Comparison of ENCODE assay signal across 8 mouse cellular contexts in genomic region chr11:25644767-25645622, GRCm38 (mm10).
DNase-seq lines count a peak whose midpoint lies in the region; ATAC-seq and TF ChIP-seq lines count a peak whose summit lies in the region.

No protein-coding gene starts in this region.

- no peak for TF ChIP-seq POLR2A in limb, embryonic 14.5 days (IDR thresholded peaks at IDR 0.05; ENCODE audit: borderline replicate concordance, extremely low read depth, insufficient read depth, insufficient read length)

- H3K9me3 ChIP-seq in embryonic facial prominence, embryonic 13.5 days: no peaks in the 10 kb centered on the region
- no peaks in the 10 kb centered on the region for H3K9me3 ChIP-seq in kidney, embryonic 15.5 days (replicated peaks)
- H3K9me3 ChIP-seq in limb, embryonic 14.5 days (ENCODE audit: control insufficient read depth, low read length): no peaks in the 10 kb centered on the region

- 30% methylated on average over 22 of the region's 22 CpGs for WGBS in embryonic facial prominence, embryonic 13.5 days
- 59% methylated on average over 22 of the region's 22 CpGs for WGBS in kidney, embryonic 15.5 days
- WGBS in limb, embryonic 14.5 days: 37% methylated on average over 22 of the region's 22 CpGs

- DNase-seq in gastrocnemius, postnatal 10 days: peak; percentile 3
- no peak for DNase-seq in gastrocnemius, postnatal 25 days
- DNase-seq in limb, embryonic 14.5 days (ENCODE audit: low spot score): no peak
- no peak for DNase-seq in T-cell, adult 2 months (ENCODE audit: low spot score)
- DNase-seq in spleen, adult 18-20 months: no peak

- H3K4me2 ChIP-seq in embryonic facial prominence, embryonic 13.5 days: peak overlapping the region; percentile 57
- H3K4me2 ChIP-seq in kidney, embryonic 15.5 days: peak overlapping the region; percentile 19; the same call in 1 of the 2 replicates
- peak overlapping the region; percentile 44 for H3K4me2 ChIP-seq in limb, embryonic 14.5 days (replicated peaks; ENCODE audit: low read depth, low read length, severe bottlenecking)

- H3K4me3 ChIP-seq in embryonic facial prominence, embryonic 13.5 days: peak overlapping the region; percentile 32
- no peak overlapping the region for H3K4me3 ChIP-seq in kidney, embryonic 15.5 days (replicated peaks)
- peak overlapping the region; percentile 23 for H3K4me3 ChIP-seq in limb, embryonic 14.5 days (replicated peaks; ENCODE audit: low read length)

- ATAC-seq in embryonic facial prominence, embryonic 13.5 days (ENCODE audit: insufficient number of reproducible peaks, insufficient read depth, low FRiP score, low TSS enrichment, low read depth): no peak
- ATAC-seq in kidney, embryonic 15.5 days (replicated peaks; ENCODE audit: low FRiP score): no peak
- no peak for ATAC-seq in limb, embryonic 14.5 days (ENCODE audit: low FRiP score, low read depth)
- no peak for ATAC-seq in monocyte, adult 5-6 weeks (replicated peaks; ENCODE audit: insufficient number of reproducible peaks, low FRiP score, low TSS enrichment, poor library complexity, severe bottlenecking)

- H3K36me3 ChIP-seq in embryonic facial prominence, embryonic 13.5 days: no peaks in the 10 kb centered on the region
- no peaks in the 10 kb centered on the region for H3K36me3 ChIP-seq in kidney, embryonic 15.5 days
- H3K36me3 ChIP-seq in limb, embryonic 14.5 days (ENCODE audit: control insufficient read depth, insufficient read depth, low read length): no peaks in the 10 kb centered on the region

- 0 out of 2 replicates have a peak overlapping the region, but pooled peaks have one; percentile 27 for H3K9ac ChIP-seq in embryonic facial prominence, embryonic 13.5 days
- no peak overlapping the region for H3K9ac ChIP-seq in kidney, embryonic 15.5 days
- no peak overlapping the region for H3K9ac ChIP-seq in limb, embryonic 14.5 days (ENCODE audit: low read depth, low read length, severe bottlenecking)

- peaks cover 23% of the 10 kb centered on the region for H3K4me1 ChIP-seq in embryonic facial prominence, embryonic 13.5 days
- no peaks in the 10 kb centered on the region for H3K4me1 ChIP-seq in kidney, embryonic 15.5 days
- H3K4me1 ChIP-seq in limb, embryonic 14.5 days (ENCODE audit: control insufficient read depth, insufficient read depth, low read length): peaks cover 11% of the 10 kb centered on the region; the same call in 1 of the 2 replicates

- H3K27ac ChIP-seq in embryonic facial prominence, embryonic 13.5 days: peak overlapping the region; percentile 7; the same call in 1 of the 2 replicates
- no peak overlapping the region for H3K27ac ChIP-seq in kidney, embryonic 15.5 days
- H3K27ac ChIP-seq in limb, embryonic 14.5 days (replicated peaks; ENCODE audit: low read depth, low read length): no peak overlapping the region

- no peaks in the 10 kb centered on the region for H3K27me3 ChIP-seq in embryonic facial prominence, embryonic 13.5 days
- no peaks in the 10 kb centered on the region for H3K27me3 ChIP-seq in kidney, embryonic 15.5 days
- no peaks in the 10 kb centered on the region for H3K27me3 ChIP-seq in limb, embryonic 14.5 days (ENCODE audit: control insufficient read depth, insufficient read depth, low read length)
